Mouse (Mus musculus): ENCODE data around the gene Klf13. TPM values are rescaled to one million over a fixed set of nuclear protein-coding genes. Genes with fewer than 3 reads are reported as not detected.

Gene Klf13
- total RNA-seq, 2 experiments from 2014 or later: 16.7 to 29.4 TPM

DNA sequence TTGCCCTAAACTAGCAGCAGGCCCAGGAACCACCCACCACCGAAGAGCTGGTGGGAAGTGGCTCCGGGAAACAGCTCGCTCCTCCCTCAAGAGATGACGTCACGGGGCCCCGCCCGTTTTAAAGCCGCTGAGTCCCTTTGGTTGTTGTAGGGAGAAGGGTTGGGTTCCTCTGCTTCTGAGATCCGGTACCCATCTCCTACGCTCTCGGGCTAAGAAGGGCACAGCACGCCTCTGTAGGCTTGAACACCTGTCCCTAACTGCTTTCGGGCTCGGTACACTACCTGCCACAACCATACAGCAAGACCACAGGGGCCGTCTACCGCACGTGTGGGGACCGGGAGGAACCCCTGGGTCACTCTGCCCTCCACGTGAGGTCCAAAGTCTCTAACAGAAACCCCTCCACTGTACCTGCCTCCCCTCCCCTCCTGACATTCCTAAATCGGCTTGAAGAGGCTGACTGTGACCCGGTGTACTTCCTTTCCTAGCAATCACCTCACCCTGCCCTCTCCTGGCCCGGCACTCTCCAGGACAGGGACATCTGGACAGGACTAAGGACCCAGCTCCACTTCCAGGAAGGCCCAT lies 80.1 kb downstream of the Klf13 start:
- ATAC-seq (replicated peaks; ENCODE audit: low FRiP score, poor library complexity, severe bottlenecking): peak; percentile 63; the same call in 1 of the 2 replicates

DNA sequence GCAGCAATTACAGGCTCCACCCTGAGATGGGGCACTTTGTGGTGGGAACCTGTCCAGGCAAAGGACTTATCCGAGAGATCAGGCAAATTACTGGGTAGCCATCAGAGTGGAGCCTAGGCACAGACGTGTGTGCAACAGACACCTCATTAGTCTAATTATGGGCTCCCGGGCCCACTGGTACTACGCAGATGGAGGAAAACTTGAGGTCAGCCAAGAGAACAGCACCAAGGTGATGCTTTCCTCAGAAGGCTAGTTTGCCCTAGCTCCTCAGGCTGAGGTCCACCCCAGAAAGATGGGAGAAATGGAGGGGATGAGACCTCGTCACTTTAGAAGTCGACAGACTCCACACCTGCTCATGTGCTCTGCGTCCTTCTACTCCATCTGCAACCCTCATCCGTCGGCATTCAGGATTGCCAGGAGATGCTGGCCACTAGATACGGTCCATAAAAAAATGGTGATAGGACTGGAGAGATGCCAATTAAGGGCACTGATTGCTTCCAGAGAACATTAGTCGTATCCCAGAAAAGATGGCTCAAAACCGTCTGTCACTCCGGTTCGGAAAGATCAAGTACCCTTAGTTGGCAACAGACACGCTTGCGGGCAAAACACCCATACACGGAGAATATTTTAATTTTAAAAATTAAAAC lies 80.8 kb downstream of the Klf13 start:
- no peak for ATAC-seq (replicated peaks; ENCODE audit: low FRiP score, poor library complexity, severe bottlenecking)

DNA sequence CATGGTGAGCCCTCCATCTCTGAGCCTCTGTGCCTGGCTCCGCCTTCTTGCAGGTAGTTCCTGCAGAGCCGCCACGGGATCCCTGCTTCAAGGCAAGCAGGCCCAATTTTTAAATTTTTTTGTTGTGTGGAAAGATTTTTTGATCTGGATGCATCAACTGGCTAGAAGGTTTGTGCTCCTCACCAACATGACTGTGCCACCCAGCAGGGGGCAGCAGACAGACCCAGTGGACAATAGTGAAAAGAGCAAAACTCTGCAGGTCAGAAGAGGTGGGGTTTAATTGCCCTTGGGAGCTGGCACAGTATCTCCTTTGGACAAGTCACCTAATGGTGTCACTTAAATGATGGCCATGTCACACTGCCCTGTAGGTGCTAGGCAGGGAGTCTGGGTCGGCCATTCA lies 83.4 kb downstream of the Klf13 start:
- no peak for ATAC-seq (replicated peaks; ENCODE audit: low FRiP score, poor library complexity, severe bottlenecking)

DNA sequence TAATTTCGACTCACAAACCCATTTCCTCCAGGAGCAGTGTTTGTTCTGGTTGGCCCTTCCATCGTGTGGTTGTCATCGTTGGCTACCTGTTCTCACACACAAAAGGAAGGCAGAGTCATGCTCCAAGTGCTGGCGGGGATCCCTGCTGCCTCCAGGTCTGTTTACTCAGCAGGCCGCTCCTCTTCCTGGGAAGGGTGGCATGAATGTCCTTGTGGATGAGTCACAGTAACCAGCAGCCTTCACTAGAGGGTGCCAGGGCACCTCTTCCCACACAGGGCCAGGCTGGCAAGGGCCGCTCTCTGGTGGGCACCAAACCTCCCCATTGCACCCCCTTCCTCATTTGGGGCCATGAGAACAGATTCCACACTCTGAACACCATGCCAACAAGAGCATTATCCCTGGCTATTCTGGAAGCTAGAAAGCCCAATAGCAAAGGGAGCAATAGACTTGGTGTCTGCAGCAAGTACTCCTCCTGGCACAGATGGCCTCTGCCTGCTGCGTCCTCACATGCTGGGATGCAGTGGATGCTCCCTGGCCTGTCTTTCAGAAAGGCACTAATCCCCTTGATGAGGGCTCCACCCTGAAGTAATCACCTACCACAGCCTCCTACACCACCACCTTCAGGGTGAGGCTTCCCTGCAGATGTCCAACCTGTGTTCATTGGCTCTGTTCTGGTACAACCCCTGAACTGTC lies 86.7 kb downstream of the Klf13 start:
- ATAC-seq (replicated peaks; ENCODE audit: low FRiP score, poor library complexity, severe bottlenecking): no peak

Other genes starting within 250 kb of the Klf13 start
- gene E030018B13Rik, start 22.1 kb downstream of the Klf13 start, total RNA-seq (2015; ENCODE audit: low replicate concordance): not detected in 2 replicates
- not detected in 2 replicates for gene E030018B13Rik, start 22.1 kb downstream of the Klf13 start, total RNA-seq (2017; ENCODE audit: low replicate concordance)
- gene Trpm1, start 214.9 kb upstream of the Klf13 start, total RNA-seq (2015; ENCODE audit: low replicate concordance): not detected in 2 replicates
- gene Trpm1, start 214.9 kb upstream of the Klf13 start, total RNA-seq (2017; ENCODE audit: low replicate concordance): not detected in 2 replicates